Mouse (Mus musculus): ENCODE measurements at regions not wholly inside any gene's neighbourhood (a gene's known extent, or its start where the extent isn't known, plus 50 kb on each side); places are given as distances from the start of the nearest gene placed in this dataset.

- H3K4me3 ChIP-seq (ENCODE audit: low read depth, low read length) = no peak overlapping the region
- no peaks in the 10 kb centered on the region for H3K4me1 ChIP-seq (ENCODE audit: control insufficient read depth, insufficient read depth, low read length)
- H3K4me2 ChIP-seq = no peak overlapping the region
- H3K9ac ChIP-seq (ENCODE audit: low read depth, low read length) = no peak overlapping the region
- H3K27me3 ChIP-seq (ENCODE audit: control insufficient read depth, insufficient read depth, low read length) = no peaks in the 10 kb centered on the region
- no peaks in the 10 kb centered on the region for H3K36me3 ChIP-seq (ENCODE audit: control insufficient read depth, insufficient read depth, low read length)
- ATAC-seq (replicated peaks; ENCODE audit: insufficient number of reproducible peaks, low FRiP score, low TSS enrichment) = no peak
- H3K27ac ChIP-seq (ENCODE audit: low read depth, low read length) = no peak overlapping the region
- no peaks in the 10 kb centered on the region for H3K9me3 ChIP-seq (replicated peaks; ENCODE audit: control insufficient read depth, low read length)
- WGBS (ENCODE audit: insufficient replicate concordance) = 78% methylated on average over 2 of the region's 2 CpGs
Measured at GRCm38 (mm10) chr4:7199052-7199451, 1039.8 kb downstream of the Car8 start.

- H3K4me2 ChIP-seq = no peak overlapping the region
- H3K9me3 ChIP-seq (replicated peaks; ENCODE audit: control insufficient read depth, low read length) = no peaks in the 10 kb centered on the region
- H3K9ac ChIP-seq (ENCODE audit: low read depth, low read length) = no peak overlapping the region
- no peak for ATAC-seq (replicated peaks; ENCODE audit: insufficient number of reproducible peaks, low FRiP score, low TSS enrichment)
- no peak overlapping the region for H3K4me3 ChIP-seq (ENCODE audit: low read depth, low read length)
- no peaks in the 10 kb centered on the region for H3K4me1 ChIP-seq (ENCODE audit: control insufficient read depth, insufficient read depth, low read length)
- H3K36me3 ChIP-seq (ENCODE audit: control insufficient read depth, insufficient read depth, low read length) = no peaks in the 10 kb centered on the region
- H3K27me3 ChIP-seq (ENCODE audit: control insufficient read depth, insufficient read depth, low read length) = no peaks in the 10 kb centered on the region
- 71% methylated on average over 3 of the region's 3 CpGs for WGBS (ENCODE audit: insufficient replicate concordance)
- no peak overlapping the region for H3K27ac ChIP-seq (ENCODE audit: low read depth, low read length)
Measured at GRCm38 (mm10) chr4:7196570-7196969, 1042.3 kb downstream of the Car8 start.

- Histone ChIP-seq H3K36me3 (ENCODE audit: control insufficient read depth, insufficient read depth, low read length) (no peaks in the 10 kb centered on the region), H3K4me1 (ENCODE audit: control insufficient read depth, insufficient read depth, low read length) (no peaks in the 10 kb centered on the region), H3K27me3 (ENCODE audit: control insufficient read depth, insufficient read depth, low read length) (no peaks in the 10 kb centered on the region), H3K27ac (ENCODE audit: low read depth, low read length) (no peak overlapping the region), H3K9me3 (replicated peaks; ENCODE audit: control insufficient read depth, low read length) (no peaks in the 10 kb centered on the region), H3K4me3 (ENCODE audit: low read depth, low read length) (no peak overlapping the region), H3K9ac (ENCODE audit: low read depth, low read length) (no peak overlapping the region), H3K4me2 (no peak overlapping the region)
- 73% methylated on average over 1 of the region's 1 CpGs for WGBS (ENCODE audit: insufficient replicate concordance)
- no peak for ATAC-seq (replicated peaks; ENCODE audit: insufficient number of reproducible peaks, low FRiP score, low TSS enrichment)
Measured at GRCm38 (mm10) chr4:7195619-7196018, 1043.2 kb downstream of the Car8 start.

GRCm38 (mm10) chr4:7191912-7192311 lies 1046.9 kb downstream of the Car8 start:
- WGBS (ENCODE audit: insufficient replicate concordance) = 60% methylated on average over 3 of the region's 3 CpGs
- ATAC-seq (replicated peaks; ENCODE audit: insufficient number of reproducible peaks, low FRiP score, low TSS enrichment) = no peak
- no peaks in the 10 kb centered on the region for H3K4me1 ChIP-seq (ENCODE audit: control insufficient read depth, insufficient read depth, low read length)

GRCm38 (mm10) chr4:7191228-7191627 lies 1047.6 kb downstream of the Car8 start:
- Histone ChIP-seq H3K9me3 (replicated peaks; ENCODE audit: control insufficient read depth, low read length) (no peaks in the 10 kb centered on the region), H3K4me3 (ENCODE audit: low read depth, low read length) (no peak overlapping the region), H3K9ac (ENCODE audit: low read depth, low read length) (no peak overlapping the region), H3K27me3 (ENCODE audit: control insufficient read depth, insufficient read depth, low read length) (no peaks in the 10 kb centered on the region), H3K4me1 (ENCODE audit: control insufficient read depth, insufficient read depth, low read length) (no peaks in the 10 kb centered on the region), H3K27ac (ENCODE audit: low read depth, low read length) (no peak overlapping the region), H3K4me2 (no peak overlapping the region), H3K36me3 (ENCODE audit: control insufficient read depth, insufficient read depth, low read length) (no peaks in the 10 kb centered on the region)
- no peak for ATAC-seq (replicated peaks; ENCODE audit: insufficient number of reproducible peaks, low FRiP score, low TSS enrichment)
- 81% methylated on average over 3 of the region's 3 CpGs for WGBS (ENCODE audit: insufficient replicate concordance)

More at GRCm38 (mm10) chr4:7191912-7192311, 1046.9 kb downstream of the Car8 start:
- Histone ChIP-seq H3K4me3 (ENCODE audit: low read depth, low read length) (no peak overlapping the region), H3K36me3 (ENCODE audit: control insufficient read depth, insufficient read depth, low read length) (no peaks in the 10 kb centered on the region), H3K9me3 (replicated peaks; ENCODE audit: control insufficient read depth, low read length) (no peaks in the 10 kb centered on the region), H3K27me3 (ENCODE audit: control insufficient read depth, insufficient read depth, low read length) (no peaks in the 10 kb centered on the region), H3K9ac (ENCODE audit: low read depth, low read length) (no peak overlapping the region), H3K4me2 (no peak overlapping the region), H3K27ac (ENCODE audit: low read depth, low read length) (no peak overlapping the region)

GRCm38 (mm10) chr4:7175030-7175429 lies 1063.8 kb downstream of the Car8 start:
- Histone ChIP-seq H3K27ac (ENCODE audit: low read depth, low read length) (no peak overlapping the region), H3K27me3 (ENCODE audit: control insufficient read depth, insufficient read depth, low read length) (no peaks in the 10 kb centered on the region), H3K9ac (ENCODE audit: low read depth, low read length) (no peak overlapping the region), H3K36me3 (ENCODE audit: control insufficient read depth, insufficient read depth, low read length) (no peaks in the 10 kb centered on the region), H3K4me2 (no peak overlapping the region), H3K9me3 (replicated peaks; ENCODE audit: control insufficient read depth, low read length) (no peaks in the 10 kb centered on the region), H3K4me1 (ENCODE audit: control insufficient read depth, insufficient read depth, low read length) (no peaks in the 10 kb centered on the region), H3K4me3 (ENCODE audit: low read depth, low read length) (no peak overlapping the region)
- ATAC-seq (replicated peaks; ENCODE audit: insufficient number of reproducible peaks, low FRiP score, low TSS enrichment) = no peak
- WGBS (ENCODE audit: insufficient replicate concordance) = 79% methylated on average over 9 of the region's 9 CpGs

- Histone ChIP-seq H3K9ac (ENCODE audit: low read depth, low read length) (no peak overlapping the region), H3K4me2 (no peak overlapping the region), H3K4me3 (ENCODE audit: low read depth, low read length) (no peak overlapping the region), H3K36me3 (ENCODE audit: control insufficient read depth, insufficient read depth, low read length) (no peaks in the 10 kb centered on the region), H3K9me3 (replicated peaks; ENCODE audit: control insufficient read depth, low read length) (no peaks in the 10 kb centered on the region), H3K27ac (ENCODE audit: low read depth, low read length) (no peak overlapping the region), H3K27me3 (ENCODE audit: control insufficient read depth, insufficient read depth, low read length) (no peaks in the 10 kb centered on the region), H3K4me1 (ENCODE audit: control insufficient read depth, insufficient read depth, low read length) (no peaks in the 10 kb centered on the region)
- no peak for ATAC-seq (replicated peaks; ENCODE audit: insufficient number of reproducible peaks, low FRiP score, low TSS enrichment)
- 67% methylated on average over 7 of the region's 7 CpGs for WGBS (ENCODE audit: insufficient replicate concordance)
Measured at GRCm38 (mm10) chr4:7172528-7173306, 1066.1 kb downstream of the Car8 start.

- no peaks in the 10 kb centered on the region for H3K9me3 ChIP-seq (replicated peaks; ENCODE audit: control insufficient read depth, low read length)
- 75% methylated on average over 4 of the region's 4 CpGs for WGBS (ENCODE audit: insufficient replicate concordance)
- no peak for ATAC-seq (replicated peaks; ENCODE audit: insufficient number of reproducible peaks, low FRiP score, low TSS enrichment)
Measured at GRCm38 (mm10) chr4:7171637-7172417, 1067.0 kb downstream of the Car8 start.

More at GRCm38 (mm10) chr4:7171637-7172417, 1067.0 kb downstream of the Car8 start:
- no peaks in the 10 kb centered on the region for H3K36me3 ChIP-seq (ENCODE audit: control insufficient read depth, insufficient read depth, low read length)
- H3K4me3 ChIP-seq (ENCODE audit: low read depth, low read length) = no peak overlapping the region
- no peak overlapping the region for H3K9ac ChIP-seq (ENCODE audit: low read depth, low read length)
- H3K27me3 ChIP-seq (ENCODE audit: control insufficient read depth, insufficient read depth, low read length) = no peaks in the 10 kb centered on the region
- no peak overlapping the region for H3K4me2 ChIP-seq
- no peaks in the 10 kb centered on the region for H3K4me1 ChIP-seq (ENCODE audit: control insufficient read depth, insufficient read depth, low read length)
- H3K27ac ChIP-seq (ENCODE audit: low read depth, low read length) = no peak overlapping the region

All from heart, embryonic 11.5 days (tissue).